Mouse (Mus musculus) kidney, embryonic 14.5 days (tissue): ENCODE data around the gene Ms4a6b. TPM values are rescaled to one million over a fixed set of nuclear protein-coding genes. Genes with fewer than 3 reads are reported as not detected.
"Not testable (repeated sequence)": the region's sequence is repeated elsewhere in the genome, so short reads cannot be mapped to it uniquely, and the experiment has no call there.

Source experiments
- ATAC-seq: fragments of 200-750 bp; cut with Nextera tagmentation; 2 replicates; pipeline ENCODE4 v1.8.0; 2017; ENCODE audit warnings: moderate number of reproducible peaks, mild to moderate bottlenecking, moderate TSS enrichment, moderate library complexity; ENCODE audit not compliant: low FRiP score, low TSS enrichment
- H3K27ac ChIP-seq: fragments of 300-500 bp; sonication (generic); 2 replicates; pipeline ENCODE4 v1.5.1; 2014; ENCODE audit warnings: low read depth, mild to moderate bottlenecking, low read length, moderate library complexity, mixed read lengths
- H3K27me3 ChIP-seq: fragments of 300-500 bp; sonication (generic); 2 replicates; pipeline ENCODE4 v1.6.1; 2014; ENCODE audit warnings: mild to moderate bottlenecking, low read length; ENCODE audit not compliant: control insufficient read depth, insufficient read depth
- H3K36me3 ChIP-seq: fragments of 300-500 bp; sonication (generic); 2 replicates; pipeline ENCODE4 v1.6.1; 2014; ENCODE audit warnings: low read length, mixed read lengths; ENCODE audit not compliant: control insufficient read depth, insufficient read depth
- H3K4me1 ChIP-seq: fragments of 300-500 bp; sonication (generic); 2 replicates; pipeline ENCODE4 v1.6.1; 2014; ENCODE audit warnings: low read length, mixed read lengths; ENCODE audit not compliant: control insufficient read depth, insufficient read depth
- H3K4me2 ChIP-seq: fragments of 300-500 bp; sonication (generic); replicated peaks from 2 replicates; pipeline ENCODE4 v1.6.1; 2014; ENCODE audit warnings: low read depth, mild to moderate bottlenecking, low read length
- H3K4me3 ChIP-seq: fragments of 300-500 bp; sonication (generic); 2 replicates; pipeline ENCODE4 v1.5.1; 2014; ENCODE audit warnings: mild to moderate bottlenecking, low read length
- H3K9ac ChIP-seq: fragments of 300-500 bp; sonication (generic); 2 replicates; pipeline ENCODE4 v1.6.1; 2014; ENCODE audit warnings: low read depth, mild to moderate bottlenecking, low read length, moderate library complexity
- H3K9me3 ChIP-seq: fragments of 300-500 bp; sonication (generic); 2 replicates; pipeline ENCODE4 v1.6.1; 2016; ENCODE audit warnings: low read length; ENCODE audit not compliant: control insufficient read depth
- WGBS: fragments of 180-500 bp; shearing (Covaris S2); extraction: QIAGEN DNeasy Blood & Tissue Kit; methylation state at CpG from one replicate; pipeline ENCODE4 v1.1.7; 2014; 5-methylcytosine and 5-hydroxymethylcytosine counted together
- polyA plus RNA-seq: library from polyadenylated mRNA; unstranded; fragments of >200 nt; fragmentation: Nextera tagmentation; extraction: Ambion mirVana; gene quantifications from 2 replicates; pipeline ENCODE4 v1.2.1, GENCODE M21; 2014

Gene Ms4a6b
- polyA plus RNA-seq, 1 experiment from 2014 or later: 3.5 TPM

DNA sequence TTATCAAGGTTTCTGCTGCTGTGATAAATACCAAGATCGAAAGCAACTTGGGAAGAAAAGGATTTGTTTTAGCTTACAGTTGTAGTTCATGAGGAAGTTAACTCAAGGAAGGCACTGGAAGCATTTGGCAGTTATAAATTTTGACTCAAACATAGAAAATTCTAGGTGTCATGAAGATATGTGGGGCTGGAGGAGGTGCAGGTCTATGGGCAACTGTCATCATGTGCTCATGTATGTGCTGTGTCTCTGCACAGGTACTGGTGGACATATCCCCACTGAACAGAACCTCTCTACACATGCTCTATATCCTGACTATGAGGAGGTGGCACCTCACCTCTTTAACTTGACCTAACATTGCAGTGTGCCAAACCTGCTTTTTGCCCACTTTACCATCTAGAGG is 29.7 kb upstream of the Ms4a6b start:
- no peak overlapping the region for H3K27ac ChIP-seq
- ATAC-seq: no peak
- H3K9me3 ChIP-seq: no peaks in the 10 kb centered on the region
- H3K4me2 ChIP-seq: no peak overlapping the region
- no peaks in the 10 kb centered on the region for H3K27me3 ChIP-seq
- H3K36me3 ChIP-seq: no peaks in the 10 kb centered on the region
- no peaks in the 10 kb centered on the region for H3K4me1 ChIP-seq
- no peak overlapping the region for H3K9ac ChIP-seq
- 93% methylated on average over 1 of the region's 1 CpGs for WGBS
- H3K4me3 ChIP-seq: no peak overlapping the region

DNA sequence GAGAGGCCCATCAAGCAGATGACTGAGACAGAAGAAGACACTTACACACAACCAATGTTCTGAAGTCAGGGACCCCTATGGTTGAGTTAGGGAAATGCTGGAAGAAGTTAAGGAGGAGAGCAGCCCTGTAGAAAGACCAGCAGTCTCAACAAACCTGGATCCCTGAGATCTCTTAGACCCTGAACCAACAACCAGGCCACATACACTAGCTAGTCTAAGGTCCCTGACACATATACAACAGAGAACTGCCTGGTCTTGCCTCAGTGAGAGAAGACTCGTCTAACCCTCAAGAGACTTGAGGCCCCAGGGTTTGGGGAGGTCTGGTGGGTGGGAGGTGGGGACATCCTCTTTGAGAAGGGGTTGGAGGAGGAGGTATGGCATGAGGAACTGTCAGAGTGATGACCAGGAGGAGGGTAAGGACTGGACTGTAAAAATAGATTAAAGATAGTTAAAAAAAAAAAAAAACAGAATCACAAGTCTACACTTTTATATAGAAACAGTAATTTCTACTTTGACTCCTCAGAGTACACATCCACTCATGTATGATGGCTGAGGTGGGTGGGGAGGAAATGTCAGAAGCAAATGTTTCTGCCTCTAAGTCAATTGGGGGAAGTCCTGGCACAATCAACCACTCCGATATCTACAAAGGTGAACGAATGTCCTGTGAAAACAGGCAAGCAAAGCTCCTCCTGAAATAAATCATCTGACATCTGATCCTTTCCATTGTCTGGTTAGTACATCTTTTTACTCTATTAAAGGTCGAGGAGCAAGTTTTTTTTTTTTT is 24.7 kb upstream of the Ms4a6b start:
- 67% methylated on average over 4 of the region's 4 CpGs for WGBS
- H3K9me3 ChIP-seq: no peaks in the 10 kb centered on the region
- H3K27ac ChIP-seq: no peak overlapping the region
- H3K9ac ChIP-seq: no peak overlapping the region
- ATAC-seq: no peak
- H3K4me2 ChIP-seq: no peak overlapping the region
- no peaks in the 10 kb centered on the region for H3K4me1 ChIP-seq
- H3K4me3 ChIP-seq: no peak overlapping the region
- H3K27me3 ChIP-seq: no peaks in the 10 kb centered on the region
- no peaks in the 10 kb centered on the region for H3K36me3 ChIP-seq

DNA sequence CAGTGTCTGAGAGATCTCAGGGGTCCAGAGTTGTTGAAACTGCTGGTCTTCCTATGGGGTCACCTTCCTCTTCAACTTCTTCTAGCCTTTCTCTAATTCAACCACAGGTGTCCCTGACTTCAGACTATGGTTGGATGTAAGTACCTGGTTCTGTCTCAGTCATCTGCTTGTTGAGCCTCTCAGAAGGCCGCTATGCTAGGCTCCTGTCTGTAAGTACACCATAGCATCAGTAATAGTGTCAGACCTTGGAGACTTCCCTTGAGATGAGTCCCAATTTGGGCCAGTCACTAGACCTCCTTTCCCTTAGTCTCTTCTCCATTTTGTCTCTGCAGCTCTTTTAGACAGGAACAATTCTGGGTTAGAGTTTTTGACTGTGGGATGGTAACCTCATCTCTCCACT is 23.6 kb upstream of the Ms4a6b start:
- Histone ChIP-seq H3K9ac (no peak overlapping the region), H3K9me3 (no peaks in the 10 kb centered on the region), H3K27ac (no peak overlapping the region), H3K4me1 (no peaks in the 10 kb centered on the region), H3K4me2 (no peak overlapping the region), H3K36me3 (no peaks in the 10 kb centered on the region), H3K27me3 (no peaks in the 10 kb centered on the region), H3K4me3 (no peak overlapping the region)
- ATAC-seq: no peak
- 88% methylated on average over 1 of the region's 1 CpGs for WGBS

DNA sequence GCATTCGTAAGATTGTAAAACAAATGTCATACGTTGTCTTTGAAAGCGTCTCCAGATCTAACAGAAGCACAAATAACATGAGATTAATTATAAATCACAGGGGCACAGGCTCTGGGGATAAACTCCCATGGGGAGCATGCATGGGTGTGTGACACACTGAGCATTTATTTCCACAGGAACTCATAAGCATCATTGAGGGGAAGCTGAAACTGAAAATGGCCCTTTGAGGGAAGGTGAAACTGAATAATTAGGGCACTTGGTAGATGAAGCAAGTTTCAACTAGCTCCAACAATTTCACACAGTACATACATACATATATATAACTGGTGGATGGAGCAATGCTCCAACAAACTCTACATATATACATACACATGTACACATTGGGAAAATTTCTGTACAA is 21.8 kb upstream of the Ms4a6b start:
- H3K27me3 ChIP-seq: no peaks in the 10 kb centered on the region
- no peaks in the 10 kb centered on the region for H3K4me1 ChIP-seq
- no peak for ATAC-seq

DNA sequence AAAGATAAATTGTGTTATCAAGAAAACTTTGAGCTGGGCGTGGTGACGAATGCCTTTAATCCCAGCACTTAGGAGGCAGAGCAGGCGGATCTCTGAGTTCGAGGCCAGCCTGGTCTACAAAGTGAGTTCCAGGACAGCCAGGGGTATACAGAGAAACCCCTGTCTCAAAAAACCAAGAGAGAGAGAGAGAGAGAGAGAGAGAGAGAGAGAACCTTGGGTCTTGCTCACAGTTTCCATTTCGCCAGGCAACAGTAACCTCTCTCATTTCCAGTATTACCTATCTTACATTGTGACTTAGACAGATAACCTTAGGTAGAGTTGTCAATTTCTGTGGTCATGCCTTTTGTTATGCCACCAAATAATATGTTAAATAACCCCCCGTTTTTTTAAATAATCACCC is 20.0 kb upstream of the Ms4a6b start:
- H3K27ac ChIP-seq: no peak overlapping the region
- H3K4me3 ChIP-seq: no peak overlapping the region
- no peaks in the 10 kb centered on the region for H3K36me3 ChIP-seq
- H3K9me3 ChIP-seq: no peaks in the 10 kb centered on the region
- no peak overlapping the region for H3K9ac ChIP-seq
- WGBS: 90% methylated on average over 6 of the region's 6 CpGs
- ATAC-seq: no peak
- no peaks in the 10 kb centered on the region for H3K4me1 ChIP-seq
- no peaks in the 10 kb centered on the region for H3K27me3 ChIP-seq
- no peak overlapping the region for H3K4me2 ChIP-seq

More for the DNA sequence above, 21.8 kb upstream of the Ms4a6b start:
- 85% methylated on average over 3 of the region's 3 CpGs for WGBS
- Histone ChIP-seq H3K9ac (no peak overlapping the region), H3K9me3 (no peaks in the 10 kb centered on the region), H3K36me3 (no peaks in the 10 kb centered on the region), H3K4me3 (no peak overlapping the region), H3K27ac (no peak overlapping the region), H3K4me2 (no peak overlapping the region)

DNA sequence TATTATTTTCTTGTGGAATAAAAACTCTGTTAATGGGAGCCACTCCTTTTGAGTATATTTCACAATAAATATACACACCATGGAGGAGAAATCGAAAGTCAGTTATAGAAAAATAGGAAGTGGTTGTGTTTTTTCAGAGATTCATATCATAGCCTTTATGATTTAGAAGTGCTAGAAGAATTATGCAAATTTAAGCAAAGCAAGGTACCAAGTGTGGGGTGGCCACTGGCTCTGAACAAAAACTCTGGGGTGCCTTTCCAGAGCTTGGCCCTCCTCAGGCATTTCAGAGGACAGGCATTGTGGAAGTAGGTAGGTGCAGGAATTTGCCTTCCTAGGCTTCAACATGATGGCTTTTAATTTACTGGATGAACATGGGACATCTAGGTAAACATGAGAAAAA is 19.0 kb upstream of the Ms4a6b start:
- H3K4me2 ChIP-seq, H3K4me1 ChIP-seq, H3K27me3 ChIP-seq, H3K9ac ChIP-seq, H3K36me3 ChIP-seq, H3K4me3 ChIP-seq, ATAC-seq, H3K27ac ChIP-seq, H3K9me3 ChIP-seq: not testable (repeated sequence)
- 75% methylated on average over 1 of the region's 1 CpGs for WGBS

DNA sequence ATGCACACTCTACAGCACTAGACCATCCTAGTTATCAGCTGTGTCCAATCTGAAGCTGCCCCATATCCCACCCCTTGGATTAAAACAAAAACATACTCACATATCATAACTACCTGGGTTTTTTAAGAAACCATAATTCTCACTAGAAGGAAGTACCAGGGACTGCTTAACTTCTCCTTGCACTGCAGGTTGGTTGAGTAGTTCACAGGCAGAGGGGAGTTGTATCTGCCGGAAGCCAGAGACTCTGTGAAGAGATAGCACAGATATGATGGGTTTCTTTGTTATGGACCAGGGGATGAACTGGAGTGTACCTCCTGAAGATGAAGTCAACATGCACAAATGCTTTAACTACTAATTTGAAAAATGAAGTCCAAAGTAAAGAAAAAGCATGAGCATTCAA is 15.5 kb upstream of the Ms4a6b start:
- no peak overlapping the region for H3K9ac ChIP-seq
- no peak overlapping the region for H3K27ac ChIP-seq
- no peak overlapping the region for H3K4me2 ChIP-seq
- no peak overlapping the region for H3K4me3 ChIP-seq
- 91% methylated on average over 1 of the region's 1 CpGs for WGBS
- H3K9me3 ChIP-seq: no peaks in the 10 kb centered on the region
- no peaks in the 10 kb centered on the region for H3K27me3 ChIP-seq
- H3K4me1 ChIP-seq: no peaks in the 10 kb centered on the region
- H3K36me3 ChIP-seq: no peaks in the 10 kb centered on the region
- ATAC-seq: no peak

DNA sequence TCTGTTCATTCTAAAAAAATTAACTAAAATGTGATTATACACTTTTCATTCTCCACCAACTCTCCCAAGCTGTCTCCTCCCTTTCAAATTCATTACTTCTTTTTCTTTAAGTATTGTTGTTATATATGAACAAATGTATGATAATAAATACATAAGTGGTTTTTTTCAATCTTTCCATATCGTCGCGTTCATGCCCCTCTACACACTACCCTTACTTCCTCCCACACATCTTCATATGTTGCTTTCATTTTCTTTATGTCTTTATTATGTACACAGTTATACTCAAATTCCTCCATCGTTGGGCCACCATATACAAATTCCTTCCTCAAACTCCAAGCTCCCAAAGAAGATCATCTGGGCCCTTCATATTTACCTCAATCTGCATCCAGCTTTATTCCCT is 15.0 kb upstream of the Ms4a6b start:
- Histone ChIP-seq H3K9ac (no peak overlapping the region), H3K4me3 (no peak overlapping the region), H3K4me1 (no peaks in the 10 kb centered on the region), H3K4me2 (no peak overlapping the region), H3K9me3 (no peaks in the 10 kb centered on the region), H3K27ac (no peak overlapping the region), H3K36me3 (no peaks in the 10 kb centered on the region), H3K27me3 (no peaks in the 10 kb centered on the region)
- no peak for ATAC-seq
- WGBS: 88% methylated on average over 4 of the region's 4 CpGs

DNA sequence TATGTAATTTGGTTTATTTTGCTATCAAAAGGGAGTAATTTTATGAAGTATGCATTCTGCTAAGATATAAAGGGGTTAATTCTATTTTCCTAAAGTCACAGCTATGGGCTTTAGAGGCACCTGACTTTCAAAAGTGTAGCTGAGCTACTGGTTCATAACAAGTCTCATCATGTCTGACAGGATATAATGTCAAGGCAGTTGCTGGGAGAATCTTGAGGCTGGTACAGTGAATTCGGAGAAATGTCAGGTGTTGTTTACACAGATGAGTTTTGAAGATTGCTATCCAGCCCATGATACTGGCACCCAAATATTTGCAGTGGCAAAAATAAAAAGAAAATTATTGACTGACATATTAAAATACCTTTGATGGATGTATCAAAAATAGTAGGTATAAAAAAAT is 11.5 kb upstream of the Ms4a6b start:
- Histone ChIP-seq H3K4me3 (no peak overlapping the region), H3K9ac (no peak overlapping the region), H3K36me3 (no peaks in the 10 kb centered on the region), H3K27ac (no peak overlapping the region), H3K4me2 (no peak overlapping the region), H3K9me3 (no peaks in the 10 kb centered on the region), H3K4me1 (no peaks in the 10 kb centered on the region), H3K27me3 (no peaks in the 10 kb centered on the region)
- ATAC-seq: no peak
- WGBS: 86% methylated on average over 1 of the region's 1 CpGs
